In genomic region chr10:81318589-81319329, GRCm38 (mm10) we compare ENCODE assay signal across 7 mouse cellular contexts. TPM values are rescaled to one million over a fixed set of nuclear protein-coding genes. Genes with fewer than 3 reads are reported as not detected.
A peak's percentile ranks its signal among the peaks of the same experiment; 100 is the strongest.
DNase-seq lines count a peak whose midpoint lies in the region; ATAC-seq and TF ChIP-seq lines count a peak whose summit lies in the region.

No protein-coding gene starts in this region.

- DNase-seq in right cerebral cortex, postnatal 14 days: peak; percentile 52
- DNase-seq in right cerebral cortex, adult 18-20 months: no peak
- DNase-seq in cerebellum, postnatal 10 days: peak; percentile 66 to 69
- peak; percentile 42 for DNase-seq in lung, postnatal 0 days (ENCODE audit: low spot score)
- DNase-seq in left cerebral cortex, postnatal 14 days (ENCODE audit: low spot score in 2 of 2): no peak
- DNase-seq in left cerebral cortex, adult 2 months (ENCODE audit: extremely low spot score in 1 of 2, low spot score in 2 of 2): no peak

- H3K4me3 ChIP-seq in intestine, embryonic 15.5 days (replicated peaks): no peak overlapping the region
- no peak overlapping the region for H3K4me3 ChIP-seq in lung, postnatal 0 days (ENCODE audit: low read depth, low read length)
- no peak overlapping the region for H3K4me3 ChIP-seq in left cerebral cortex, adult 2 months

- 93% methylated on average over 13 of the region's 13 CpGs for WGBS in intestine, embryonic 15.5 days
- 80% methylated on average over 13 of the region's 13 CpGs for WGBS in lung, postnatal 0 days

- H3K4me2 ChIP-seq in intestine, embryonic 15.5 days (replicated peaks): peak overlapping the region; percentile 66
- H3K4me2 ChIP-seq in lung, postnatal 0 days (replicated peaks; ENCODE audit: low read depth, low read length): no peak overlapping the region

- peaks cover 38% of the 10 kb centered on the region for H3K36me3 ChIP-seq in intestine, embryonic 15.5 days
- peaks cover 16% of the 10 kb centered on the region for H3K36me3 ChIP-seq in lung, postnatal 0 days (ENCODE audit: insufficient read depth, low read length)

- intact Hi-C loops in left cerebral cortex, postnatal 14 days (cut with DNase I): no loop called here
- intact Hi-C loops in left cerebral cortex, adult 2 months (cut with DNase I): loop anchor here (2.0 kb wide), 1 partner anchor 30 kb away; no protein-coding TSS in a partner anchor

- H3K9me3 ChIP-seq in intestine, embryonic 15.5 days: no peaks in the 10 kb centered on the region
- H3K9me3 ChIP-seq in lung, postnatal 0 days (ENCODE audit: low read length): no peaks in the 10 kb centered on the region

- peaks cover 47% of the 10 kb centered on the region for H3K4me1 ChIP-seq in intestine, embryonic 15.5 days (replicated peaks)
- peaks cover 10% of the 10 kb centered on the region for H3K4me1 ChIP-seq in lung, postnatal 0 days (ENCODE audit: insufficient read depth, low read depth, low read length)

- no peak for ATAC-seq in intestine, embryonic 15.5 days
- no peak for ATAC-seq in lung, postnatal 0 days

- TF ChIP-seq EP300 in lung, postnatal 0 days (IDR thresholded peaks at IDR 0.05): no peak

- peak overlapping the region; percentile 52; the same call in 1 of the 2 replicates for H3K9ac ChIP-seq in intestine, embryonic 15.5 days
- H3K9ac ChIP-seq in lung, postnatal 0 days (replicated peaks; ENCODE audit: low read depth): no peak overlapping the region

- H3K27me3 ChIP-seq in intestine, embryonic 15.5 days (replicated peaks): no peaks in the 10 kb centered on the region
- H3K27me3 ChIP-seq in lung, postnatal 0 days (replicated peaks; ENCODE audit: insufficient read depth, low read length): no peaks in the 10 kb centered on the region

- H3K27ac ChIP-seq in intestine, embryonic 15.5 days: no peak overlapping the region
- no peak overlapping the region for H3K27ac ChIP-seq in lung, postnatal 0 days (ENCODE audit: low read length)
- H3K27ac ChIP-seq in left cerebral cortex, adult 2 months: no peak overlapping the region; the same call in 1 of the 2 replicates

- no peak for TF ChIP-seq CTCF in lung, postnatal 0 days (IDR thresholded peaks at IDR 0.05)
- no peak for TF ChIP-seq CTCF in left cerebral cortex, adult 2 months (IDR thresholded peaks at IDR 0.05)

RNA-seq across cellular contexts. Expression of gene Cactin, which starts 2.1 kb away (rescaled TPM):
- 38.7 and 39.5 TPM in 2 replicates for polyA plus RNA-seq in intestine, embryonic 15.5 days (2015; fragmentation: Nextera tagmentation; extraction: Ambion mirVana)
- polyA plus RNA-seq in lung, postnatal 0 days (2015; fragmentation: Nextera tagmentation; extraction: Ambion mirVana): 20.3 and 23.0 TPM in 2 replicates
- total RNA-seq in left cerebral cortex, postnatal 14 days (2021): 10 to 100 TPM; 25.1 to 27.2 TPM
- total RNA-seq in left cerebral cortex, adult 2 months (2021): 10 to 100 TPM; 31.3 to 31.8 TPM

RNA-seq across cellular contexts. Expression of gene Tbxa2r, which starts 9.8 kb away (rescaled TPM):
- polyA plus RNA-seq in intestine, embryonic 15.5 days (2015; fragmentation: Nextera tagmentation; extraction: Ambion mirVana): 21.3 and 21.7 TPM in 2 replicates
- 19.6 and 28.4 TPM in 2 replicates for polyA plus RNA-seq in lung, postnatal 0 days (2015; fragmentation: Nextera tagmentation; extraction: Ambion mirVana)
- 1 to 10 TPM; 1.3 to 1.5 TPM for total RNA-seq in left cerebral cortex, postnatal 14 days (2021)
- total RNA-seq in left cerebral cortex, adult 2 months (2021): under 1 TPM; 0.70 to 0.82 TPM

RNA-seq across cellular contexts. Expression of gene Gipc3, which starts 24.3 kb away (rescaled TPM):
- 0.06 TPM in 1 of 2 replicates, not detected in the other for polyA plus RNA-seq in intestine, embryonic 15.5 days (2015; fragmentation: Nextera tagmentation; extraction: Ambion mirVana)
- polyA plus RNA-seq in lung, postnatal 0 days (2015; fragmentation: Nextera tagmentation; extraction: Ambion mirVana): 0.33 and 0.55 TPM in 2 replicates
- total RNA-seq in left cerebral cortex, postnatal 14 days (2021): under 1 TPM; 0.51 to 0.97 TPM
- 1 to 10 TPM; 1.7 to 2.1 TPM for total RNA-seq in left cerebral cortex, adult 2 months (2021)

RNA-seq across cellular contexts. Expression of gene Pip5k1c, which starts 26.0 kb away (rescaled TPM):
- 41.2 and 42.7 TPM in 2 replicates for polyA plus RNA-seq in intestine, embryonic 15.5 days (2015; fragmentation: Nextera tagmentation; extraction: Ambion mirVana)
- 31.2 and 32.4 TPM in 2 replicates for polyA plus RNA-seq in lung, postnatal 0 days (2015; fragmentation: Nextera tagmentation; extraction: Ambion mirVana)
- 100 to 1,000 TPM; 391 to 396 TPM for total RNA-seq in left cerebral cortex, postnatal 14 days (2021)
- total RNA-seq in left cerebral cortex, adult 2 months (2021): 100 to 1,000 TPM; 431 TPM

RNA-seq across cellular contexts. Expression of gene Tjp3, which starts 27.4 kb away (rescaled TPM):
- polyA plus RNA-seq in intestine, embryonic 15.5 days (2015; fragmentation: Nextera tagmentation; extraction: Ambion mirVana): 47.0 and 53.3 TPM in 2 replicates
- polyA plus RNA-seq in lung, postnatal 0 days (2015; fragmentation: Nextera tagmentation; extraction: Ambion mirVana): 24.1 and 30.8 TPM in 2 replicates
- total RNA-seq in left cerebral cortex, postnatal 14 days (2021): under 1 TPM; 0.15 to 0.47 TPM
- total RNA-seq in left cerebral cortex, adult 2 months (2021): under 1 TPM; 0.26 to 0.45 TPM

Comparison
In these comparisons a context has a peak if more than half of its experiments do, and no peak if none do; other contexts are left out.
1. DNase-seq: peak in right cerebral cortex, postnatal 14 days (single experiment), cerebellum, postnatal 10 days (2 of 2) and lung, postnatal 0 days (single experiment); none in right cerebral cortex, adult 18-20 months (single experiment), left cerebral cortex, postnatal 14 days (0 of 2) and left cerebral cortex, adult 2 months (0 of 2).